Mouse (Mus musculus) hindlimb bud, embryonic 11.5 days (tissue): ENCODE data around the gene Poldip3.

Experiments used
- DNase-seq: peaks from one replicate; pipeline ENCODE4 v3.0.0-alpha.2; 2012; ENCODE audit warnings: low read depth, low spot score; ENCODE audit errors: extremely low spot score

Poldip3 gene

DNA sequence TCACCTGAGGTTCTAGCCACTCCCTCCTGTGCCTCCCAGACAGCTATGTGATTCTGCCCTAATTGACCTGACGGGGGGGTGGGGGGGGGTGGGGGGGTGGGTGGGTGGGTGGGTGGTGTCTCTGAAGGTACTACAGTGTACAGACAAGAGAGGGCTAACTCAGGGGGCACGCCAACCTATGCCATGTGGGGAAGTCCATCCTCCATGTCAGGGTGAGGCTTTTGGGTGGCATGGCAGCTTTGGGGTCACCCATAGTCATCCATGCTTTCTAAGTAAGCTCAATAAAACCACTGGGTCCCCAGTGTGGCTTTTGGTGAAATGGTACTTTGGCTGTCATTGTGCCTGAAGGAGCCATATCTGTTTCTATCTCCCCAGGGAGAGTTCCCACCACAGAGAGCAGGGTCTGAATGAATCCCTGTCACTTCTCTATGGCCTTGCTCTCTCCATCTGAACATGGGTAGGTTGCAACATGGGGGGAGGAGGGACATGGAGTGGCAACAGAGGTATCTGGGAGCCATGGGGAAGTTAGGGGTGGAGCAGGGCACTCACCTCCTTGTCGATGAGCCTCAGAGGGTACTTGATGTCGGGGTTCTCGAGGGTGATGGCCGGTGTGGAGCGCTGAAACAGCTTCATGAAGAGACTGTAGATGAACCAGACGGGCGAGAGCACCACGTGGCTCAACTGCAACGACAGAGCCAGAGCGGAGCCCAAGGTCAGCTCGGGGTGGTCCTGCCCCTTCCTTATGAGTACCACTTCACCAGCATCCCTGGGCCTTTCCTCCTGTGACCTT is 16.5 kb upstream of the Poldip3 start:
- DNase-seq = no peak

DNA sequence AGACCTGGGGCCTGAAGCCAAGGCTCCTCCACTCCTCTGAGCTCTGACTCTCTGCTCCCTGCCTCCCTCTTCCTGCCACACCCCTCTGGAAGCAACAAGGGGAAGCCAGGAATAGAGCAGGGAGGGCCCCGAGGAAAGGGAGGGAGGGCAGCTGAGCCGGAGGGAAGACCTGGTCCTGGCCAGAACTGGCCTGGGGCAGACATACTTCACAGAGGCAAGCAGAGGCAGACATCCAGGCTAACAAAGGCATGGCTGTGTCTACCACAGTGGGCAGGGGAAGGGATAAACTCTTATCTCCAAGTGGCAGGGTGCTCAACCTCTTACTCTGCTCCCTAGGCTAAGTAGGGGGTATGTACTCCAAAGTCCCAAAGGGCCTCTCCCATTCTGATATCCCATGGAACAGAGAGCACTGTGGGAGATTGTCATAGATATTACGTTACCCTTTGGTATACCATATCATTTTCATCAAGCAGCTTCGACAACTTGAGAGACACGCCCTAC is 15.8 kb upstream of the Poldip3 start:
- no peak for DNase-seq

DNA sequence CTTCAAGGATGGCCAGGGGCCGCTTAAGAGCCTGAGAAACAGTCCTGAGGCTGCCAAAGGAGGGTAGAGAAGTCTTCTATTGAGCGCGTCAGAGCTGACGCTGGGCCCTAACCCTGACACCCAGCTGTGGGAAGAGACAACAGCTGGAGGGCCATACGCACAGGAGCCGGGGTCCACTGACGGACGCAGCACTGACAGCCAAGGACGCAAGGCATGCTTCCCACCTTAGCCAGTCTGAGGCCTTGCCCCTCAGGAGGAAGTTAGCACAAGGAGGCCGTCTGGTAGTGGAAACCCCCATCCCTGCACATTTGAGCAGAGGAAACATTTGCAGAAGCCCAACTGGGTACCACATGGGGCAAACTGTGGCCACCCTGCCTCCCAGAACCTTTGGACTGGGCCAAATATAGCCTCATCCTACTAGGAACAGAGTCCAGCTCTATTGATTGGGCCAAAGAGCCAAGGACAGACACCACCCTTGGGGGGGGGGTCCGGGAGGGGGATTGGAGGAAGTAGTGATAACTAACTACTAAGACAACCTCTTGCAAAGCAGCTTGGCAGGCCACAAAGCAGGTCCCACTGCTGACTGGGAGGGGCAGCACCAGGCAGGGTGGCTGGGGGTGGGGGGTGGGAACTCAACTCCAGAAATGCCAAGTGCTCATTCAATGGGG is 13.8 kb upstream of the Poldip3 start:
- no peak for DNase-seq

DNA sequence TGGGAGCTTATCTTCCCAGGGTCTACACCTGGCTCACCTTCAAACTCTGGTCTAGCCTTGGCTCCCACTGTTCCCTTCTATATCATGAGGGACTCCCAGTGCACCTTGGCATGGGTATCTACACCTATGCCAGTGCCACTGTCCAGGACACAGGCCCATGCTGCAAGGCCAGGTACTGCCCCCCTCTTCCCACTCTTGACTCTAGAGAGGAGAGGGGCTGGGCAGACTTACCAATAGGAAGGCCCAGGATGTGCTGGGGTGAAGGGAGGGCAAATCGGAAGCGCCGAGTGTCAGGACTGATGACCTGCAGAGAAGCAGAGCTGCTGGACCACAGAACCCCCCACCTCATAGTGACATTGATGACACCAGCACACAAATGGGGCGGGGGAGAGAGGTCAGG is 12.8 kb upstream of the Poldip3 start:
- no peak for DNase-seq

DNA sequence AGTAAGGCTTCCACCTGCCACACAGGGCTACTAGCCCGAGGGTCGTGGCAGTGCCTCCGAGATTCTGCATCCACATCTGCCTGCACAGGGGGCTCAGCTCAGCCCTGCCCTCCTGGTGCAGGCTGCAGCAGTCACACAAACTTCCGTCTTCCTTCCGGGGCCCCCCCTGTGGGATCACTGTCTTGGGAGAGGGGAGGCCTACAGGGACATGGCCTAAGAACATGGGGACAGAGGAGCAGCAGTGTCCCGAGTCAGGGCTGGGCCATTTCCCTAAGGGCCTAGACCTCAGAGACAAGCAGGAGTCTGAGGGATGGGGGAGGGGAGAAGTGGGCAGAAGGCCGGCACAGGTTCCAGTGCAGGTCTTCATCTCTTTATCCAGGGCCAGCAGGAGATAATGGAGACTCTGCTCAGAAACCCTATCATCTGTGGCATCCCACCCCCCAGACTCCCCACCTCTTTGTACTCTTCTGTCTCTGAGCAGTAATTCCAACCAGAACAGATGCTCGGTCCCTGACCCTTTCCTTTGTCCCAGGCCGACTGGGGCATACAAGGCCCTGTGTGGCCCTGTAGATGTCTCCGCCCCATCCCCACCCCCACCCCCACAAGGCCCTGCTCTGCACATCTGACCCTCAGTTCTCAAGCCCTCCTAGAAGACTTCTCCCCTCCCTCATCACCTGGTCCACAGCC is 12.0 kb upstream of the Poldip3 start:
- DNase-seq = no peak

DNA sequence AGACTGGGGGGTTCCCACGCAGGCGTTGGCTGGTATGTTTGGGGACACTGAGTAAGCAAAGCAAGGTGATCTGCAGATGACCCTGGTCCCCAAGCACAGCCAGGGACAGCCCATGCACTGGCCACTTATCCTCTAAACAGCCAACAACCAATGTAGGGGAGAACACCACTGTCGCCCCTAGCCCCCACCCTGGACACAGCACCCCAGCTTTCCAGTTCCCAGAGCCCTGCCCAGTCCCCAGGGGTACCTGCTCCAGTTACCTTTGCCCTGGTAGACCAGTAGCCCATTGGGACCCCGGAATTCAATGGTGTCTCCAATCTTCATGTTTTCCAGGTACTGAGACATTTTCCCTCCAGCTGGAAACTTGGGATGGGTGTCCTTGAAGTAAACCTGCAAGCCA is 11.4 kb upstream of the Poldip3 start:
- DNase-seq = no peak

DNA sequence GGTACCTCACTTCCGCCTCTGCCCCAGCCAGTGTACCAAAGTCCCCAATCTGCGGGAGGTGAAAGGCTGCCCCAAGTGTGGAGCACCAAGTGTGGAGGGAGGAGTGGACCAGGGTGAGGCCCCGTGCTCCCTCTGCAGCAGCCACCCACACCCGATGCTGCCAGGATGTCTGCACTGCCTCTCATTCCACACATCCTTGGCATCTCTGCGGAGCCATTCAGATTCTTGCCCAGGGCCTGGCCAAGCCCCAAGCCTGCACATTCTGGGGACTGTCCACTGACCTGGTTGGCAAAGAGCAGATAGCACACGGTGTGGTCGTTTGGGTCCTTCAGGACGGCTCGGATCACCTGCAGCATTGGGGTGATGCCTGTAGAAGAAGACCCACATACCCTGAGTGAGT is 10.6 kb upstream of the Poldip3 start:
- DNase-seq = no peak

DNA sequence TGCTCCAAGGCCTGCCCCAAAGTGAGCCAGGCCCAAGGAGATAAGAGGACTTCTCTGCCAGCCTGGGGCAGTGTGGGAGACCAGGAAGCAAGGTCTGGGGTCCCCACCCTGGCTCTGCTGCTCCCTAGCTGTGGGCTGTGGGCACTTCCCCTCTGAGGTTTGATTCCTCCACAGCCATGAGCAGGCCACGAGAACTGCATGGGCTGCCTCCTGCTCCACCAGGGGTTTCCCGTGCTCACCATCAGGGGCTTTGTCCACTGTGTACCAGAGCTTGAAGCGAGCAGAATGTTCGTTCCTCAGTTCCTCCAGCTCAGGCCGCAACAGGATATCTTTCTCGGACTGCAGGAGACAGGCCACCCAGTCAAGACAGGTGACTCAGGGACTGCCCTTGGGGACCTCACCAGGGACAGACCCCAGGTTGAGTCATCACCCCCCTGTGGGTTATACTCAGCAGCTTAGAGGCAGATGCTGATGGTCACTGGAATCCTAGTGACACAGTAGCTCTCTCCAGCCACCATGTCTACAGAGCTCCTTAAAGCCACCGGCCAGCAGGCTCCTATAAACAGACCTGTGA is 9.5 kb upstream of the Poldip3 start:
- no peak for DNase-seq

DNA sequence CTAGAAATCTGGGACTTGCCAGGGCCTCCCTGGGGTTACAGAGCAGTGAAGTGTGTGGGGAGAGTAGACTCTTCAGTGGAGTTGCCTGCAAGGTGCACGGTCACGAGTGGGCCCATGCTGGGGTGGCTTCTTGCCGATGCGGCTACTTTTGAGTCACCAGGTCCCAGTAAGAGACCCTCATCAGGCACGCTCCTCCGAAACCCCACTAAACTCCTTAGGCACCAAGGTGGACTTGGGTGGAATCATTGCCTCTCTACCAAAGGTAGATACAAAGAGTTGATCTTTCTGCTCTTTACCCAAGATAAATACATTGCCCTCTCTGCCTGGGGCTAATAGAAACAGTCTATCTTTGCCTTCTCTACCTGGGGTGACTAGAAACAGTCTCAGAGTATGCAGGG is 8.5 kb upstream of the Poldip3 start:
- no peak for DNase-seq

DNA sequence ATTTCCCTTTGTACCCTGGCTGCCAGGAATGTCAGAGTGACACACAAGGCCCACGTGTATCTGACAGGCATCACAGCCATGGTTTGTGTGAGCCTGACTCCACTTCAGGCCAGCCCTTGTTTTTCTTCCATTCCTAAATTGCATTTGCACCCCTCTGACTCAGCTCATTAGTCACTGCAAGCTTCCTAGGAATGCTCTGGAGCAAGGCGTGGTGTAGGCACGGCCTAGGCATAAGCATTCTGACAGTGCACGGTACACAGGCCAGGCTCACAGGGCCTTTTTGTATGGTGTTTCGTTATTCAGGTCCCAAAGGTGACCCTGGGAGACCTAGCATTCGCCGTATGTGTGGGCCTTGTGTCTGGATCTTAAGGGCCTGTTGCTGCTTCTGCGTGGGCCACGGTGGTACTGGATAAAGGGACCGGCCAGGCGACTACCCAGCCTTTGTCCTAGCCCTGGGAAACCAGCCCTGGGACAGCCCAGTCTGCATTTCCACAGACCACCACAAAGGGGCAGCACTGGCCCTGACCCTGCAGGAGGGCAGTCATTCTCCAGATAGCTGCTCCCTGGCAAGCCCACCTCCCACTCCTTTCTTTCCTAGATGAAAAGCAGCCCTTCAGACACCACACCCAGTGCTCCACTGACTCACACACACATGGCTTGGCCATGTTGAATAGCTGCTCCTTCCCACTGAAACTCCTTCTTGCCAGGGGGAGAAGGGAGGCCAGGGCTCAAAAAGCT is 7.9 kb upstream of the Poldip3 start:
- no peak for DNase-seq

DNA sequence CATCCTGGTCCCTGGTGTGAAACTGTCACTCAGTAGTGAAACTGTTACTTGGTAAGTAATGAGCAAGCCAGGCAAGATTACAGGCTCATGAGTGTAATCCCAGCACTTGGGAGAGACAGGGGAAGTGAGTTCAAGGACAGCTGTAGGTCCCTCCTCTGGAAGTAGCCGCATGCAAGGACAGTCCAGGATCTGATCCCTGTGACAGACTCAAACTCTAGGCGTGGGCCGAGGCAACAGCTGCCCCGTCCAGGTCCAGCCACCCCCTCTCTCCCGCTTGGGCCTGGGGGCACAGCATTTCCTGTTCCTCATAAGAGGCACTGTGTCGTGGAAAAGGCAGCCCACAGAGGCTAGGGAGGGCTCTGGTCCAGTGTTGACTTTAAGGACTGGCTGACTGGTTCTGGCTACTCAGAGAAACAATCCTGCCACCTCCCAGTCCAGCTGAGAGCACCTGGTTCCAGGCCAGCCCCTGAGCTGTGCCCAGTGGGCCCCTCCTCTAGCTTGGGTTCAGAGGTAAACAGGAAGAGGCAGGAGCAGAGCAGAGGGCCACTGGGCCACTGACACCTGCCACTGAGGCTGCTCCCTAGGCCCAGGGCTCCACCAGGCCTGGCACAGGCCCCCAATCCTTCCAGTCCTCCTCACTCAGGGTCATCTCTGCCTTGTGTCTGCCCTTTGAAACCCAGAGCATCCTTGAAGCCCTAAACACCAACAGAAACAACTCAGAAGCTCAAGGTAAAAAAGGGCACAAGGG is 6.7 kb upstream of the Poldip3 start:
- DNase-seq = no peak

DNA sequence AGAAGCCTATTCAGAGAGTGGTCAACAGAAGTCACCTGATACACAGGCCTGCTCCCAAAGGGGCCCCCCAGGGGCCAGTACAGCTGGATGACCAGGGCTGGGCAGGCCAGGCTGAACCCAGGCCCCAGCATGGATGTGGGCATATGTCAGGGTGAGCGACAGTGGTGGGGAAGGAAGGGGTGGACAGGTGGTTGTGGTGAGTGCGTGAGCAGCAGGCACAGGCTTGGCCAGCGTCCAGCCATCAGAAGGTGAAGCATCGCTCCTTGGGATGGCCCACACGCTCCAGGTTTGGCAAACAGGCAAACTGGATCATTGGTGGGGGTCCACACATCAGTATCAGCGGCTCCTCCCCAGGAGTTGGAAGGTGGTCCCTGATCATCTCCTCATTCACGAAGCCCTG is 5.1 kb upstream of the Poldip3 start:
- no peak for DNase-seq

DNA sequence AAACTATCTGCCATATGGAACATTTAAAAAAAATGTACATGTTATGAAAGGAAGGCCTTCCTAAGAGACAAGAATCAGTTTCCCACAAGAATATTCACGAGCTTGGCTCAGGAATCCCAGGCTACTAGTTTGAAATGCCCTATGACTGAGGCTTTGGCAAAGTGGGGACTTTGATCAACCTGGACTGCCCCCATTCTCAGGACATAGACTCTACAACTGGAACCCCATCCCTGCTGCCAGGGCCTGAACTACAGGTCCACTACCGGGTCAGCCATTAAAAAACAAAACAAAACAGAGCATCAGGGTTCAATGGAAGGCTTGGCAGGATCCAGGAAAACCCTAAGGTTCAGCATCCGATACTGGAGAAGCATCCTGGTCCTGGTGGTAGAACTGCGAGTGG is 1.5 kb upstream of the Poldip3 start:
- DNase-seq = no peak

DNA sequence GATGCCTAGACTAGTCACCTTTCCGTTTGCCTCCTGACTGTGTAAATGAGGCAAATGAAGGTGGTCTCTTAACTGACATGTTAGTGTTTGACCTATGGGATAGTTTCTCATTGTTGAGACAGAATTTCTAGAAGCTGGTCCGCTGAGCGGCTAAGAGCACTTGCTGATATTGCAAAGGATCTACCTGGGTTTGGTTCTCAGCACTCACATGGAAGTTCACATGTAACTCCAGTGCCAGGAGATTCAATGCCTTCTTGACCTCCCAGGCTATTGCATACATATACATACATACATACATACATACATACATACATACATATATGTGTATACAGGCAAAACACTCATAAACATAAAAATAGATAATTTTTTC is 874 bp upstream of the Poldip3 start:
- DNase-seq = no peak

DNA sequence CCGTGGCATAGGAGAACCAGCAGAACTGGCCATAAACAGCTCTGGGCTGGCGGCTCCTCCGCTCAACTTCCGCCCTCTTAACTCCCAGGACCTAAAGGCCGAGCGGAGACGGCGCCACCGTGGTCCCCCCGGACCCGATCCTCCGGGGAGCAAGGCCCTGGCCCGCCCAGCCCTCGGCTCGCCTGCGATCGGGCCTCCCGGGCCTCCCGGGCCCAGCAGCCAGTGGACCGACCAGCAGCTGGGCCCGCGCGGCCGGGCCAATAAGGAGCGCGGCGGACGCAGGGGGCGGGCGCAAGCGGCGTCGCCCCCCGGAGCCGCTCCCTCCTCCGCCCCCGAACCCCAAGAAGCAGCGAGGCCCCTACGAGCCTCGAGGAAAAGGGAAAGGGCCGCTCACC is 386 bp downstream of the Poldip3 start:
- no peak for DNase-seq

DNA sequence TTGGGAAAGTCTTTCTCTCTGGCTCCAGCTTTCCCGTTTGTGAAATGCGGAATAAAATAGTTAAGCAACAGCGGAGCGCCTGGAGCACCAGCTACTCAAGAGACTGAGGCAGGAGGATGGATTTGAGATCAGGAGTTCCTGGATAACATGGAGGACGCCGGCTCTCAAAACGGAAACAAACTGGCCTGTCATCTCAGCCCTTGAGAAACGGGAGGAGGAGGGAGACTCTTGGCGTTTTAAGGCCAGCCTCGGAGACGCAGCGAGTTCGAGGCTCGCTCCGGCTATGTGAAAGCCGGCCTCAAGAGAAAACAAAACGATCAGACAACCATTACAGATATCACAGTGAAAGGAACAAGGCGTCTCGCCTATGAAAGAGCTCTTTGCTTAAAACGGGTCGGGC is 789 bp downstream of the Poldip3 start:
- DNase-seq = no peak

DNA sequence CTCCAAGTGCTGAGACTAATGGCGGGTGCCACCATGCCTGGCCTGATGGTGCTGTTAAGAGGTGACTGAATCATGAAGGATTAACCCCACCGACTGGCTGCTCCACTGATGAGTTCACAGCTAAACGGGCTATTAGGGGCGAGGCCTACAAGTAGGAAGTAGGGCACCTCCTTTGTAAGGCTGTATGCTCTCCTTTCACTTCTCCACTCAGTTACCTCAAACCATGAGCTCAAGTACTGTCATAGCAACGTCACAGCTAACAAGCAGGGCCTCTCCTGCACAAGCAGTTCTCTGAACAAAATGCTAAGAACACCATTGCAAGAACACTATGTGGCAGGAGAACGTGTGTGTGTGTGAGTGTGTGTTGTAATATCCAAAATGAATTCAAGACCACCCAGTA is 3.6 kb downstream of the Poldip3 start:
- DNase-seq = no peak

DNA sequence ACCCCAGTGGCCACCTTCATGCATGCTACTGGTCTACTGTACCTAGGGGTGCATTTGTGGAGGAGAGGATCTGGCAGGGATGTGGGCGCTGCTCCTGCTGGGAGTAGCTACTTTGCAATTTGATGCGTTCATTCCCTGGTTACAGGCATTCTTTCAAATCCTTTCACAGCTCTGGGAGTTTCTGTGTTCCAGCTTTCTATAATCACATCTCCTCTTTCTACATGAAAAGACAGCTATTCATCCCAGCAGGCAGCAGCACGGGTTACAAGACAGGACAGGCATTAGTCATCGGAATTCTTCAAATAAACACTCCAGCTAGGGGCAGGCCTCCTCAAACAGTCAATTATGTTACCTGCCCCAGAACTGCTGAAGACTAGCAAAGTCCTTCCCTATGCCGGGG is 6.3 kb downstream of the Poldip3 start:
- no peak for DNase-seq

DNA sequence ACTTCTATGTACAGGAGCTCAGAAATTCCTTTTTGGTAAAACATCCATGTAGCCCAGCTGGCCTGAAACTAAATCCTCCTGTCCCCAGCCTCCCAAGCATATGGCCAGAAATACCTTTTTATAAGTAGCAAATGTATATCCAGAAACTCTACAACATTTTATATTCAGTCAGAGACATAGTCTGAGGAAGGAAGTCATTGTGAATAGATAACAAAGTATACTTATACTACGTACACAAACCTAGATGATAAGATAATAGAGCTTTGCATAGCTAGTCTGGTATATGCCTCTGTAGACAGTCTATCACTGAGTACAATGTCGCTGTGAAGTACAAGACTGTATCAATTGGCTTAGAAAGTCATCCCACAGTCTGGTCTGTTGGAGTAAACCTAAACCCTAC is 13.5 kb downstream of the Poldip3 start:
- no peak for DNase-seq

DNA sequence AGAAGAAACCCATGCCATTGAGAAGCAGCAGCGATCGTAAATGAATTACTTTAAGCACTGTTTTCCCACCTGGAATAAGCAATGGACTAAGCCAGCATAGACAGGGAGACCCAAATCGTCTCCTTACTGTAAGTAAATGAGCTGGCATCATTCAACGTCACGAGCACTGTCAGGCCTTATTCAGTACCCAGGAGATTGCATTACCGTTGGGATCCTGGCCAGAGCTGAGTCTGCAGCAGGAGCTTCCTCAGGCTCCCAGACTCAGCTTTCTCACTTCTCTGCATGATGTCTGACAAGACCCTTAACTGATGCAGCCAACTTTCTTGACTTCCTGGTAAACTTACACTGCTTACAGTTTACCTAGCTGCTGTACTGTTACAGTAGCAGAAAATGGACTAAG is 14.5 kb downstream of the Poldip3 start:
- no peak for DNase-seq
